Mouse (Mus musculus) spleen, adult 10 weeks (tissue): Measurements from ENCODE around the gene Scp2. TPM values are rescaled to one million over a fixed set of nuclear protein-coding genes. Genes with fewer than 3 reads are reported as not detected.

Experiments used
- polyA plus RNA-seq: library from polyadenylated mRNA; stranded (reverse); fragments of 350-450 nt; fragmentation: Illumina TruSeq; extraction: RNeasy Lipid Tissue Mini Kit (QIAGEN cat#74804); gene quantifications from one replicate; pipeline ENCODE4 v1.2.3, GENCODE M21; 2015; ENCODE audit warnings: low replicate concordance; ENCODE audit not compliant: insufficient read depth

Scp2 gene
- polyA plus RNA-seq: 311 TPM

DNA sequence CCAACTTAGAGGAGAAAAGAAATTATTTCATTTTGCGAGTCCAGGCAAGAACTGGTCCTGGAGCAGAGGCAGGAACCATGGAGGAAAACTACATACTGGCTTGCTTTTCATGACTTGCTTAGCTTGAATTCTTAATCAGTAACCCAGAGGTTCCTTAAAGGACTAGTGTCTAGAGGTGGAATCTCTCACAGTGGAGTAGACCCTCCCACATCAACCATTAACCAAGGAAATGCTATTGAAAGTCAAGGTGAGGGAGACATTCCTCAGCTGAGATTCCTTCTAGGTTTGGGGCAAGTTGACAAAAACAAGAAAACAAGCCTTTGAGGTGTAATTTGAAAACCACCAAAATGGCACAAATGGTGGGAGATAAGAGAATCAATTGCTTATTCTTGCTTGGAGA is at the start of gene Scp2:
TSS of gene Scp2 (minus strand) at position 119 of the 400 bp plus-strand sequence.

DNA sequence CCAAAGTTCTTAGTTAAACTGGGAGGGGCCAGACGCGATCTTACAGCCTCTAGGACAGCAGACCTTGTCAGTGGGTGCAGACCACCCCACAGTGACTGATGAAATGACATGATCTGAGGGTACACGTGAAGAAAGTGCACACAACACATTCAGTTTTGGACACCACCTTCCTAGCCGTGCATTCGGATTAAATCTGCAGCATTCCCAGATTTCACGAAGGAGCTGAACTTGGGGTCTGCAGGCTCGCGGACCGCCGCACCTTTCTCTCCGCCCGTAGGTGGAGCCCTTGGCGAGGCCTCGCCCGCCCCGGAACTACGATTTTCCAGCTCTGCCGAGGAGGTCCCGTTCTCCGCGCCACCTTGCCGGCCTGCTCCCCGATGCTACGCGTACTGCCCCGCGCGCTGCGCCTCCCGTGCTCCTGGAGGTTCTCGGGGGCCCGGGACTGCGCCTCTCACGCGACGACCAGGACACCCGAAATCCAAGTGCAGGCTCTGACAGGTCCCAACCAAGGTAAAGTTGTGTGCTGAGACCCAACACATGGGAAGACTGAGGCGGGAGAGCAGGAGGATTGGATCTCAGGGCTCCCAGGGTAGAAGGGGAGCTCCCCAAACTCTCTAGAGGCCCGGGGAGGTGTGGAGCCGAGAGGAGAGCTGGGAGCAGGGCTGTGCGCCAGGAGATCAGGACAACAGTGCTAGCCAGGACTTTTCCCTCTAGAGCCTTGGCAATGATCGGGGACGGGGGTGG is 20.5 kb upstream of the Scp2 start, which contains the start of gene Echdc2:
TSS of gene Echdc2 (plus strand) at position 286 of the 744 bp plus-strand sequence.

DNA sequence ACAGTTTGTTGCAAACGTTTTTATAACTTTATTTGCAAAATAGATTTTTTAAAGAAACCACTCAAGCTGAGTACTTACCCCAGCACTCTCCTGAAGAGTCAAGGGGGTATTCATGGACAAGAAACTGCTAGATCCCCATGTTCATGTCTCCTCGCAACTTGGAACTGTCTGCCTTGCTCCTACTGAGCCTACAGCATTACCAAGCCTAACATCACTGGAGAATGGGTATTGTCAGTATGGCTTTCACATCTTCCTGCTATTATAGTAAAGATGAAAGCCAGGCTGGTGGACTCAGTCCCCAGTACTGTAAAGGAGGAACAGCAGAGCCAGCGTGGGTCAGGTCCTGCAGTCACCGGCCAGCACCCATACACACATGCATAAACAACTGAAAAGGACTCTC is 48.5 kb downstream of the Scp2 start, which contains the start of gene Podn:
TSS of gene Podn (minus strand) at position 101 of the 400 bp plus-strand sequence.

Other genes starting within 250 kb of the Scp2 start
- 19.9 TPM for gene Cpt2, start 221.4 kb downstream of the Scp2 start, polyA plus RNA-seq
- not detected for gene Slc1a7, start 176.7 kb downstream of the Scp2 start, polyA plus RNA-seq
- gene Podn, start 48.6 kb downstream of the Scp2 start, polyA plus RNA-seq: 2.0 TPM
- gene Echdc2, start 20.4 kb upstream of the Scp2 start, polyA plus RNA-seq: 1.8 TPM
- not detected for gene Zyg11a, start 73.0 kb upstream of the Scp2 start, polyA plus RNA-seq
- gene Zyg11b, start 156.1 kb upstream of the Scp2 start, polyA plus RNA-seq: 35.5 TPM
- 6.9 TPM for gene Coa7, start 183.1 kb upstream of the Scp2 start, polyA plus RNA-seq
- not detected for gene Shisal2a, start 238.4 kb upstream of the Scp2 start, polyA plus RNA-seq